Mouse (Mus musculus) CH12.LX (cell line): ENCODE measurements around the gene Timd4. TPM values are rescaled to one million over a fixed set of nuclear protein-coding genes. Genes with fewer than 3 reads are reported as not detected.
A peak's percentile ranks its signal among the peaks of the same experiment; 100 is the strongest.

ENCODE experiments used
- DNase-seq: peaks from one replicate; pipeline ENCODE4 v3.0.0-alpha.2; 2013; ENCODE audit errors: extremely low read depth
- H3K27ac ChIP-seq: 2 replicates; pipeline ENCODE4 v1.5.1; 2012; ENCODE audit warnings: low read depth, mild to moderate bottlenecking, control low read depth, moderate library complexity; ENCODE audit not compliant: insufficient read depth
- H3K27me3 ChIP-seq: replicated peaks from 2 replicates; pipeline ENCODE3; 2012; ENCODE audit warnings: inconsistent platforms
- H3K36me3 ChIP-seq, 2 experiments: replicated peaks in 1 of 2; 2 replicates each; pipeline versions ENCODE3 to v1.6.1; 2012; ENCODE audit warnings: inconsistent platforms in 1 of 2, low read length in 1 of 2, mild to moderate bottlenecking in 1 of 2, mixed read lengths in 1 of 2, moderate library complexity in 1 of 2; ENCODE audit not compliant: control insufficient read depth in 1 of 2, insufficient read depth in 1 of 2
- H3K4me1 ChIP-seq, 2 experiments: 2 replicates each; pipeline ENCODE4 v1.6.1; 2012; ENCODE audit warnings: inconsistent platforms in 1 of 2, moderate library complexity in 1 of 2; ENCODE audit not compliant: insufficient read depth in 2 of 2, control insufficient read depth in 1 of 2
- H3K4me2 ChIP-seq: 2 replicates; pipeline ENCODE4 v1.6.1; 2012; ENCODE audit warnings: low read depth, mild to moderate bottlenecking, control low read depth; ENCODE audit not compliant: poor library complexity, insufficient read depth, severe bottlenecking
- H3K4me3 ChIP-seq, 3 experiments: fragments of 150-350 bp in 1 of 3; sonication (generic) in 1 of 3; replicated peaks in 1 of 3; 2 replicates each; pipeline versions ENCODE3 to v1.5.1; 2011 to 2012; ENCODE audit warnings: low read depth in 2 of 3, low read length in 2 of 3, mild to moderate bottlenecking in 2 of 3, moderate library complexity in 2 of 3, control low read depth in 1 of 3, improper control_type of control experiment in 1 of 3, inconsistent platforms in 1 of 3, mixed read lengths in 1 of 3; ENCODE audit not compliant: poor library complexity in 1 of 3
- H3K79me2 ChIP-seq: replicated peaks from 2 replicates; pipeline ENCODE4 v1.6.1; 2012; ENCODE audit warnings: mild to moderate bottlenecking, moderate library complexity; ENCODE audit not compliant: control insufficient read depth, poor library complexity, insufficient read depth, severe bottlenecking; ENCODE audit errors: extremely low read depth
- H3K9ac ChIP-seq: 2 replicates; pipeline ENCODE4 v1.6.1; 2012; ENCODE audit warnings: low read depth, mild to moderate bottlenecking, control low read depth, moderate library complexity; ENCODE audit not compliant: insufficient read depth
- H3K9me3 ChIP-seq: replicated peaks from 2 replicates; pipeline ENCODE3; 2012; ENCODE audit warnings: low read length, inconsistent platforms, mixed read lengths
- BHLHE40 ChIP-seq: IDR thresholded peaks from 2 replicates; pipeline ENCODE4 v1.6.1; 2011; ENCODE audit warnings: mild to moderate bottlenecking, low read depth, low read length, improper control_type of control experiment
- E2F4 ChIP-seq: IDR thresholded peaks from 2 replicates; pipeline ENCODE4 v1.6.1; 2011; ENCODE audit warnings: low read depth, low read length, improper control_type of control experiment; ENCODE audit not compliant: insufficient replicate concordance
- ETS1 ChIP-seq: conservative IDR thresholded peaks from 2 replicates; pipeline ENCODE4 v1.6.1; 2012; ENCODE audit warnings: low read depth, mild to moderate bottlenecking, inconsistent platforms, low read length, improper control_type of control experiment, moderate library complexity
- GABPA ChIP-seq: IDR thresholded peaks from 2 replicates; pipeline ENCODE4 v1.6.1; 2012; ENCODE audit warnings: low read depth, low read length, improper control_type of control experiment, inconsistent platforms; ENCODE audit not compliant: insufficient replicate concordance
- HCFC1 ChIP-seq: IDR thresholded peaks from 2 replicates; pipeline ENCODE4 v1.6.1; 2012; ENCODE audit warnings: low read depth, mild to moderate bottlenecking, inconsistent platforms, low read length, improper control_type of control experiment
- JUND ChIP-seq: conservative IDR thresholded peaks from 2 replicates; pipeline ENCODE4 v1.6.1; 2011; ENCODE audit warnings: low read depth, low read length, improper control_type of control experiment
- KAT2A ChIP-seq: IDR thresholded peaks from 2 replicates; pipeline ENCODE4 v1.6.1; 2012; ENCODE audit warnings: low read length, improper control_type of control experiment, inconsistent platforms; ENCODE audit not compliant: insufficient replicate concordance
- MAFK ChIP-seq: IDR thresholded peaks from 2 replicates; pipeline ENCODE4 v1.6.1; 2011; ENCODE audit warnings: low read length, improper control_type of control experiment; ENCODE audit not compliant: insufficient replicate concordance
- MAX ChIP-seq: IDR thresholded peaks from 2 replicates; pipeline ENCODE4 v1.6.1; 2011; ENCODE audit warnings: low read length, improper control_type of control experiment
- MYC ChIP-seq: IDR thresholded peaks from 2 replicates; pipeline ENCODE4 v1.6.1; 2011; ENCODE audit warnings: low read depth, mild to moderate bottlenecking, improper control_type of control experiment, low read length
- PAX5 ChIP-seq: IDR thresholded peaks from 2 replicates; pipeline ENCODE4 v1.6.1; 2012; ENCODE audit warnings: low read length, inconsistent platforms, mixed read lengths
- POLR2A ChIP-seq: IDR thresholded peaks from 2 replicates; pipeline ENCODE4 v1.6.1; 2011; ENCODE audit warnings: low read depth, mild to moderate bottlenecking, improper control_type of control experiment, low read length
- POLR2AphosphoS2 ChIP-seq: IDR thresholded peaks from 2 replicates; pipeline ENCODE4 v1.6.1; 2011; ENCODE audit warnings: low read depth, low read length, improper control_type of control experiment
- RAD21 ChIP-seq: IDR thresholded peaks from 2 replicates; pipeline ENCODE4 v1.6.1; 2011; ENCODE audit warnings: low read depth, mild to moderate bottlenecking, low read length, improper control_type of control experiment, moderate library complexity
- SIN3A ChIP-seq: IDR thresholded peaks from 2 replicates; pipeline ENCODE4 v1.6.1; 2012; ENCODE audit warnings: low read length, improper control_type of control experiment, inconsistent platforms
- SMC3 ChIP-seq: IDR thresholded peaks from 2 replicates; pipeline ENCODE4 v1.6.1; 2011; ENCODE audit warnings: low read depth, low read length, improper control_type of control experiment
- USF1 ChIP-seq: IDR thresholded peaks from 2 replicates; pipeline ENCODE4 v1.6.1; 2014; ENCODE audit warnings: low read depth, mild to moderate bottlenecking, inconsistent platforms, low read length, improper control_type of control experiment
- USF2 ChIP-seq: conservative IDR thresholded peaks from 2 replicates; pipeline ENCODE4 v1.6.1; 2011; ENCODE audit warnings: low read depth, low read length, improper control_type of control experiment
- ZC3H11A ChIP-seq: IDR thresholded peaks from 2 replicates; pipeline ENCODE4 v1.6.1; 2012; ENCODE audit warnings: low read depth, mild to moderate bottlenecking, inconsistent platforms, low read length, improper control_type of control experiment
- ZKSCAN1 ChIP-seq: IDR thresholded peaks from 2 replicates; pipeline ENCODE4 v1.6.1; 2012; ENCODE audit warnings: low read depth, inconsistent platforms, low read length, improper control_type of control experiment, borderline replicate concordance
- ZMIZ1 ChIP-seq: IDR thresholded peaks from 2 replicates; pipeline ENCODE4 v1.6.1; 2012; ENCODE audit warnings: low read depth, mild to moderate bottlenecking, inconsistent platforms, low read length, improper control_type of control experiment
- ZNF384 ChIP-seq: IDR thresholded peaks from 2 replicates; pipeline ENCODE4 v1.6.1; 2012; ENCODE audit warnings: low read depth, low read length, improper control_type of control experiment, inconsistent platforms
- dilution Hi-C: fragments of 300-500 bp; cut with MboI; formaldehyde crosslinking; loops from 2 replicates; pipeline ENCODE4 v1.14.3; 2020; ENCODE audit warnings: low sequenced_read_pairs; ENCODE audit not compliant: extremely low pct_unique_long_range_greater_than_20kb, extremely low pct_ligation_motif_present
- in situ Hi-C: fragments of 300-500 bp; cut with MboI; formaldehyde crosslinking; loops from 3 replicates; pipeline ENCODE4 v1.14.3; 2019; ENCODE audit warnings: low sequenced_read_pairs, low pct_ligation_motif_present, low pct_unique_long_range_greater_than_20kb, mixed read lengths
- polyA plus RNA-seq: library from polyadenylated mRNA; unstranded; fragments of >175 nt; gene quantifications from 2 replicates; pipeline ENCODE4 v1.2.1, GENCODE M21; 2012; ENCODE audit warnings: low read depth; ENCODE audit not compliant: insufficient read length
- total RNA-seq, 2 experiments: library from RNA; depleted of rRNA; stranded (reverse); fragments of 300-350 nt in 1 of 2; fragments of >200 nt in 1 of 2; gene quantifications; 2 replicates each; pipeline ENCODE4 v1.2.3; 2012 to 2014

The Timd4 gene
- total and polyA plus RNA-seq, 3 experiments: not detected

GRCm38 (mm10) chr11:46804440-46804839 lies 6.2 kb upstream of the Timd4 start:
- in situ Hi-C loops: no loop called here
- Histone ChIP-seq H3K27ac (no peak overlapping the region), H3K4me1 (peaks cover 0 to 12% of the 10 kb centered on the region in 2 experiments; a peak in 2 of 4 replicates), H3K4me3 (no peak overlapping the region)
- no peak for DNase-seq
- TF ChIP-seq RAD21 (no peak), HCFC1 (no peak), KAT2A (no peak), PAX5 (no peak), POLR2A (no peak), ETS1 (no peak), MAFK (no peak), E2F4 (no peak), SIN3A (no peak), POLR2AphosphoS2 (no peak), MAX (no peak), JUND (no peak), SMC3 (no peak), USF2 (no peak)
- TF ChIP-seq, all 38 proteins: peak for 0
- Histone ChIP-seq H3K36me3 (no peaks in the 10 kb centered on the region), H3K9me3 (peaks cover 10% of the 10 kb centered on the region), H3K9ac (no peak overlapping the region), H3K4me2 (no peak overlapping the region), H3K79me2 (no peaks in the 10 kb centered on the region), H3K27me3 (no peaks in the 10 kb centered on the region)
- dilution Hi-C loops: no loop called here

GRCm38 (mm10) chr11:46817692-46818091 lies 7.1 kb downstream of the Timd4 start:
- dilution Hi-C loops: no loop called here
- TF ChIP-seq USF2: no peak
- TF ChIP-seq ZNF384: no peak
- no peak for TF ChIP-seq ZC3H11A
- TF ChIP-seq MAFK: 0 out of 2 replicates have a peak, but pooled peaks have one; percentile 63
- TF ChIP-seq MYC: no peak
- peak; percentile 57 for TF ChIP-seq BHLHE40
- no peak for TF ChIP-seq HCFC1
- TF ChIP-seq ZKSCAN1: no peak
- TF ChIP-seq ZMIZ1: no peak
- no peak for TF ChIP-seq GABPA
- no peak for TF ChIP-seq USF1
- H3K27ac ChIP-seq: no peak overlapping the region
- no peak for DNase-seq
- no peaks in the 10 kb centered on the region for H3K27me3 ChIP-seq
- H3K9me3 ChIP-seq: no peaks in the 10 kb centered on the region
- H3K79me2 ChIP-seq: no peaks in the 10 kb centered on the region
- H3K9ac ChIP-seq: no peak overlapping the region
- peaks cover 0 to 7% of the 10 kb centered on the region in 2 experiments; a peak in 2 of 4 replicates for H3K4me1 ChIP-seq
- H3K36me3 ChIP-seq: no peaks in the 10 kb centered on the region
- H3K4me3 ChIP-seq: no peak overlapping the region
- in situ Hi-C loops: no loop called here
- H3K4me2 ChIP-seq: no peak overlapping the region
